Mouse (Mus musculus) embryonic facial prominence, embryonic 10.5 days (tissue): ENCODE results near the gene Gm16181. TPM values are rescaled to one million over a fixed set of nuclear protein-coding genes. Genes with fewer than 3 reads are reported as not detected.
A peak's percentile ranks its signal among the peaks of the same experiment; 100 is the strongest.

Experiments
- DNase-seq: peaks from one replicate; pipeline ENCODE4 v3.0.0-alpha.2; 2017; ENCODE audit warnings: low spot score
- H3K27ac ChIP-seq: fragments of 300-500 bp; sonication (generic); replicated peaks from 2 replicates; pipeline ENCODE4 v1.5.1; 2016; ENCODE audit warnings: mild to moderate bottlenecking
- H3K27me3 ChIP-seq: fragments of 300-500 bp; sonication (generic); replicated peaks from 2 replicates; pipeline ENCODE4 v1.6.1; 2016; ENCODE audit warnings: low read depth, mild to moderate bottlenecking; ENCODE audit not compliant: poor library complexity, severe bottlenecking
- H3K36me3 ChIP-seq: fragments of 300-500 bp; sonication (generic); replicated peaks from 2 replicates; pipeline ENCODE4 v1.6.1; 2016; ENCODE audit warnings: mild to moderate bottlenecking, moderate library complexity
- H3K4me1 ChIP-seq: fragments of 300-500 bp; sonication (generic); 2 replicates; pipeline ENCODE4 v1.6.1; 2016
- H3K4me3 ChIP-seq: fragments of 300-500 bp; sonication (generic); 2 replicates; pipeline ENCODE4 v1.5.1; 2016; ENCODE audit warnings: mild to moderate bottlenecking, moderate library complexity
- H3K9me3 ChIP-seq: fragments of 300-500 bp; sonication (generic); 2 replicates; pipeline ENCODE4 v1.6.1; 2016; ENCODE audit warnings: mild to moderate bottlenecking
- WGBS: fragments of 180-500 bp; shearing (Covaris S2); methylation state at CpG from one replicate; pipeline ENCODE4 v1.1.7; 2016; 5-methylcytosine and 5-hydroxymethylcytosine counted together
- polyA plus RNA-seq: library from polyadenylated mRNA; unstranded; fragments of >200 nt; fragmentation: Nextera tagmentation; extraction: Ambion mirVana; gene quantifications from 2 replicates; pipeline ENCODE4 v1.2.1, GENCODE M21; 2016

Gene Gm16181
- polyA plus RNA-seq, 1 experiment from 2014 or later: 0.40 TPM

GRCm38 (mm10) chr17:35200398-35200797, 20.2 kb upstream of the Gm16181 start:
- no peak overlapping the region for H3K4me3 ChIP-seq
- DNase-seq: no peak
- no peaks in the 10 kb centered on the region for H3K9me3 ChIP-seq
- H3K27ac ChIP-seq: no peak overlapping the region
- 89% methylated on average over 11 of the region's 11 CpGs for WGBS
- peaks cover 23% of the 10 kb centered on the region for H3K4me1 ChIP-seq
- no peaks in the 10 kb centered on the region for H3K36me3 ChIP-seq
- H3K27me3 ChIP-seq: peaks cover 96% of the 10 kb centered on the region

GRCm38 (mm10) chr17:35201128-35201527, 19.5 kb upstream of the Gm16181 start:
- Histone ChIP-seq H3K9me3 (no peaks in the 10 kb centered on the region), H3K27me3 (peaks cover 92% of the 10 kb centered on the region), H3K4me3 (0 out of 2 replicates have a peak overlapping the region, but pooled peaks have one; percentile 4), H3K27ac (no peak overlapping the region), H3K36me3 (no peaks in the 10 kb centered on the region), H3K4me1 (peaks cover 15% of the 10 kb centered on the region)
- DNase-seq: no peak
- WGBS: 79% methylated on average over 11 of the region's 11 CpGs

GRCm38 (mm10) chr17:35201787-35202186, 18.8 kb upstream of the Gm16181 start, which contains the start of gene Tnf:
Gene Tnf (minus strand): TSS chr17:35202007.
- no peaks in the 10 kb centered on the region for H3K9me3 ChIP-seq
- DNase-seq: no peak
- 0 out of 2 replicates have a peak within 1 kb of the TSS, but pooled peaks have one; percentile 4 for H3K4me3 ChIP-seq
- no peak within 1 kb of the TSS for H3K27ac ChIP-seq
- WGBS: 43% methylated on average over 13 of the region's 13 CpGs
- H3K27me3 ChIP-seq: peaks cover 85% of the 10 kb centered on the region
- peaks cover 14% of the 10 kb centered on the region for H3K4me1 ChIP-seq
- no peaks in the 10 kb centered on the region for H3K36me3 ChIP-seq

- Histone ChIP-seq H3K9me3 (no peaks in the 10 kb centered on the region), H3K36me3 (no peaks in the 10 kb centered on the region), H3K27ac (no peak overlapping the region), H3K4me1 (peaks cover 14% of the 10 kb centered on the region), H3K4me3 (no peak overlapping the region), H3K27me3 (peaks cover 78% of the 10 kb centered on the region)
- WGBS: 78% methylated on average over 4 of the region's 4 CpGs
- no peak for DNase-seq
Measured at GRCm38 (mm10) chr17:35202442-35202841, 18.2 kb upstream of the Gm16181 start.

- no peak for DNase-seq
- H3K36me3 ChIP-seq: no peaks in the 10 kb centered on the region
Measured at GRCm38 (mm10) chr17:35204494-35205379, 15.9 kb upstream of the Gm16181 start, which contains the start of gene Lta. Gene Lta (minus strand): TSS chr17:35205351.

GRCm38 (mm10) chr17:35205380-35205769, 15.3 kb upstream of the Gm16181 start:
- no peaks in the 10 kb centered on the region for H3K36me3 ChIP-seq
- peaks cover 53% of the 10 kb centered on the region for H3K27me3 ChIP-seq
- whole genome bisulfite sequencing: 57% methylated on average over 10 of the region's 10 CpGs
- H3K4me1 ChIP-seq: peaks cover 9% of the 10 kb centered on the region
- H3K4me3 ChIP-seq: peak overlapping the region; percentile 20; the same call in 1 of the 2 replicates
- no peak overlapping the region for H3K27ac ChIP-seq
- no peaks in the 10 kb centered on the region for H3K9me3 ChIP-seq
- no peak for DNase-seq

More at GRCm38 (mm10) chr17:35204494-35205379, 15.9 kb upstream of the Gm16181 start, which contains the start of gene Lta:
- H3K4me1 ChIP-seq: peaks cover 9% of the 10 kb centered on the region
- H3K9me3 ChIP-seq: no peaks in the 10 kb centered on the region
- H3K27ac ChIP-seq: no peak within 1 kb of the TSS
- H3K27me3 ChIP-seq: peaks cover 59% of the 10 kb centered on the region
- 26% methylated on average over 20 of the region's 20 CpGs for WGBS
- peak within 1 kb of the TSS; percentile 20; the same call in 1 of the 2 replicates for H3K4me3 ChIP-seq

GRCm38 (mm10) chr17:35209785-35210535, 10.7 kb upstream of the Gm16181 start:
- H3K27me3 ChIP-seq: peaks cover 7% of the 10 kb centered on the region
- H3K9me3 ChIP-seq: no peaks in the 10 kb centered on the region
- 78% methylated on average over 12 of the region's 12 CpGs for WGBS
- H3K4me3 ChIP-seq: no peak overlapping the region
- no peak overlapping the region for H3K27ac ChIP-seq
- H3K4me1 ChIP-seq: peaks cover 11% of the 10 kb centered on the region
- no peaks in the 10 kb centered on the region for H3K36me3 ChIP-seq
- no peak for DNase-seq

GRCm38 (mm10) chr17:35210593-35210992, 10.0 kb upstream of the Gm16181 start:
- no peaks in the 10 kb centered on the region for H3K9me3 ChIP-seq
- H3K27ac ChIP-seq: no peak overlapping the region
- H3K4me3 ChIP-seq: no peak overlapping the region
- WGBS: 77% methylated on average over 3 of the region's 3 CpGs
- H3K36me3 ChIP-seq: no peaks in the 10 kb centered on the region
- peaks cover 7% of the 10 kb centered on the region for H3K4me1 ChIP-seq
- no peak for DNase-seq
- peaks cover under 1% of the 10 kb centered on the region for H3K27me3 ChIP-seq

- no peak overlapping the region for H3K27ac ChIP-seq
- no peak for DNase-seq
- H3K4me1 ChIP-seq: peaks cover 7% of the 10 kb centered on the region
- H3K36me3 ChIP-seq: no peaks in the 10 kb centered on the region
- H3K27me3 ChIP-seq: no peaks in the 10 kb centered on the region
- 93% methylated on average over 5 of the region's 5 CpGs for WGBS
- H3K4me3 ChIP-seq: no peak overlapping the region
- H3K9me3 ChIP-seq: no peaks in the 10 kb centered on the region
Measured at GRCm38 (mm10) chr17:35213071-35213470, 7.6 kb upstream of the Gm16181 start.

GRCm38 (mm10) chr17:35218516-35219193, 2.0 kb upstream of the Gm16181 start:
- Histone ChIP-seq H3K4me3 (no peak overlapping the region), H3K36me3 (peaks cover 44% of the 10 kb centered on the region), H3K27ac (no peak overlapping the region), H3K4me1 (peaks cover 22% of the 10 kb centered on the region), H3K9me3 (no peaks in the 10 kb centered on the region), H3K27me3 (no peaks in the 10 kb centered on the region)
- 79% methylated on average over 18 of the region's 18 CpGs for WGBS
- DNase-seq: no peak

- Histone ChIP-seq H3K27ac (0 out of 2 replicates have a peak overlapping the region, but pooled peaks have one; percentile 11), H3K9me3 (no peaks in the 10 kb centered on the region), H3K36me3 (peaks cover 53% of the 10 kb centered on the region), H3K4me1 (peaks cover 17% of the 10 kb centered on the region), H3K27me3 (no peaks in the 10 kb centered on the region), H3K4me3 (no peak overlapping the region)
- 83% methylated on average over 6 of the region's 6 CpGs for WGBS
- no peak for DNase-seq
Measured at GRCm38 (mm10) chr17:35219601-35220041, 1.0 kb upstream of the Gm16181 start.

GRCm38 (mm10) chr17:35222299-35222698, 1.7 kb downstream of the Gm16181 start:
- Histone ChIP-seq H3K36me3 (peaks cover 76% of the 10 kb centered on the region), H3K9me3 (no peaks in the 10 kb centered on the region), H3K4me3 (no peak overlapping the region), H3K4me1 (0 out of 2 replicates have a peak, but pooled peaks cover 15% of the 10 kb centered on the region), H3K27me3 (no peaks in the 10 kb centered on the region), H3K27ac (no peak overlapping the region)
- DNase-seq: no peak
- WGBS: 77% methylated on average over 6 of the region's 6 CpGs
